Mouse (Mus musculus) bone marrow macrophage, adult 2 months (primary cell): ENCODE data around the gene Tmem104. TPM values are rescaled to one million over a fixed set of nuclear protein-coding genes. Genes with fewer than 3 reads are reported as not detected.

Experiments used
- H3K27ac ChIP-seq: 2 replicates; pipeline ENCODE4 v1.5.1; 2012; ENCODE audit warnings: low read depth, low read length; ENCODE audit not compliant: insufficient read depth
- H3K4me1 ChIP-seq: 2 replicates; pipeline ENCODE4 v1.6.1; 2012; ENCODE audit warnings: low read length; ENCODE audit not compliant: control insufficient read depth, insufficient read depth
- H3K4me3 ChIP-seq: 2 replicates; pipeline ENCODE4 v1.5.1; 2012; ENCODE audit warnings: mild to moderate bottlenecking, low read length, moderate library complexity; ENCODE audit not compliant: insufficient read depth
- CTCF ChIP-seq: IDR thresholded peaks from 2 replicates; pipeline ENCODE4 v1.5.1; 2012; ENCODE audit warnings: low read depth, mild to moderate bottlenecking, low read length, moderate library complexity
- POLR2A ChIP-seq: IDR thresholded peaks from 2 replicates; pipeline ENCODE4 v1.6.1; 2012; ENCODE audit warnings: mild to moderate bottlenecking, low read depth, low read length, borderline replicate concordance
- polyA plus RNA-seq: library from polyadenylated mRNA; stranded (reverse); fragments of >200 nt; gene quantifications from 2 replicates; pipeline ENCODE4 v1.2.4, GENCODE M21; 2012; ENCODE audit not compliant: missing spikeins, insufficient read depth, insufficient read length

The Tmem104 gene
- polyA plus RNA-seq, 1 experiment: 42.7 TPM

- no peak for TF ChIP-seq CTCF
- TF ChIP-seq POLR2A: no peak
- H3K4me3 ChIP-seq: no peak overlapping the region
These were observed 87.5 kb downstream of the Tmem104 start for GRCm38 (mm10) chr11:115274771-115275170.

DNA sequence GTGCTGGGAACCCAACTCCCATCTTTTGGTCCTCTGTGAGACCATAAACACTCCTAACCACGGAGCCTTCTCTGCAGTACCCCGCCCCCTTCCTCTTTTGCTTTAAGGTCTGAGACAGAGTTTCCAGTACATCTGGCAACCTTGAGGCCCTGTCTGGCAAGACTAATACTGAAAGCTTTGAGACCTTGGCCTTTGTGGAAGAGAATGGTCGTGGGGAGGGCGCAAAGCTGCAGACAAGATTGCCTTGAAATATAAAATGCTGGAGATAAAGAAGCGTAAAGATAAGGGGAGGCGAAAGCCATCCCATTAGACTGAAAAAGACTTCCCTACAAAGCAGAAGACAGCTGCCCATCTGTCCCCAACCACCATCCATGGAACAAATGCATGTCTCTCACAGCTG lies 88.2 kb downstream of the Tmem104 start:
- peaks cover 24% of the 10 kb centered on the region for H3K4me1 ChIP-seq
- no peak overlapping the region for H3K27ac ChIP-seq
- H3K4me3 ChIP-seq: no peak overlapping the region
- no peak for TF ChIP-seq CTCF
- TF ChIP-seq POLR2A: no peak

More at GRCm38 (mm10) chr11:115274771-115275170, 87.5 kb downstream of the Tmem104 start:
- peaks cover 18% of the 10 kb centered on the region for H3K4me1 ChIP-seq
- H3K27ac ChIP-seq: no peak overlapping the region

DNA sequence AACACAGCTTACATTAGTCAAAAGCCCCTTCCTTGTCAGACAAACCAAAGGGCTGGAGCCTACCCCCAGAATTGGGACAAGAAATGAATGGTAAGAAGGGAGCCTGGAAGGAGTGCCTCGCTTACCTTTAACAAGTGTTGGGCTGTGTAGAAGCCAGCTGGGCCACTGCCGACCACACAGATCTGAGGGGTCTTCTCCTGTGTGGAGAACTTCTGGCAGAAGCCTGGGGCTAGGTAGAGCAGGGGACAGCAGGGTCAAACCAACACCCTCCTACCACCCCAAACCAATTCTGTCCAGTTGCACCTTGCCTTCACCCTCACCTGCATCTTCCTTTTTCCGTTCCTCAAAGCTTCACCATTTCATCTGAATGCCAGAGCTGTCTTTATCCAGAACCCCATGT lies 88.7 kb downstream of the Tmem104 start:
- peaks cover 24% of the 10 kb centered on the region for H3K4me1 ChIP-seq

DNA sequence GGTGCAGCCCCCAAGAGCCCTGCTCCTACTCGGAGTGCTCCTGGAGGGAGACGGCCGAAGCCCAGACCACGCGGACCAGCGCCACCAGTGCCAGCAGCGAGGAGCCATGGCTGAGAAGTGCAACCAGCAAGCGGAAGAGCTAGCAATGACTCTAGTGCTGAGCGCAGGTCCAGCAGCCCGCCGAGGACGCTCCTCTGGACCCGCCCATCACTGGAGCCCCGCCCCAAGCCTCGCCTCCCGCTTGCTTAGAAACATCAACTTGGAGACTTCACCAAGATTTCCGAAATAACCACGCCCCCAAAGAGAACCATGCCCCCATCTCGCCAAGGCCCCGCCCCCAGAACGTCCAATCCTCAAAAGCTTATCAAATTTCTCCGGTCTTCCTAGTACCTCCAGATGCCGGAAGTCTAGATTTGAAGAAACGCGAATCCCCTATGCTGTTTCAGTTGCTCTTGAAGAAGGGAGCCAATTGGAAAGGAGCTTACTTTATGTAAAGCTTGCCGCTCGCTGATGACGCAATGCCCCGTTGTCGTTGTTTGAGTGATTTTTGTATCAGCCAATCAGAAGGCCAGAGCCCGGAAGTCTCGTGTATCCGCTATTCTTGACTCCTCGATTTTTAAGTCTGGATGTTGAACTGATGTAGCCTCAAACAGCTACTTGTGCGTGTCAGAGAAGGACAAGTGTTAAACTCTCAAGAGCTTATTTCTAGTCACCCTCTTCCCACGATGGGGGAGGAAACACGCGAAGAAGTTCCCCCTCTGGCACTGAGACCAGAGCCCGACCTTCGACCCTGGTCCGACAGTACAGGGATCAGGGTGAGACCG lies 89.7 kb downstream of the Tmem104 start, which contains the start of gene Fdxr:
TSS of gene Fdxr (minus strand) at position 271 of the 824 bp plus-strand sequence.
- peaks cover 24% of the 10 kb centered on the region for H3K4me1 ChIP-seq
- H3K27ac ChIP-seq: peak within 1 kb of the TSS; percentile 78
- TF ChIP-seq CTCF: no peak
- no peak; the same call in 1 of the 2 replicates for TF ChIP-seq POLR2A
- peak within 1 kb of the TSS; percentile 80 for H3K4me3 ChIP-seq

More for the DNA sequence above, 88.7 kb downstream of the Tmem104 start:
- Histone ChIP-seq H3K4me3 (peak overlapping the region; percentile 80), H3K27ac (no peak overlapping the region)
- TF ChIP-seq CTCF (no peak), POLR2A (no peak)

DNA sequence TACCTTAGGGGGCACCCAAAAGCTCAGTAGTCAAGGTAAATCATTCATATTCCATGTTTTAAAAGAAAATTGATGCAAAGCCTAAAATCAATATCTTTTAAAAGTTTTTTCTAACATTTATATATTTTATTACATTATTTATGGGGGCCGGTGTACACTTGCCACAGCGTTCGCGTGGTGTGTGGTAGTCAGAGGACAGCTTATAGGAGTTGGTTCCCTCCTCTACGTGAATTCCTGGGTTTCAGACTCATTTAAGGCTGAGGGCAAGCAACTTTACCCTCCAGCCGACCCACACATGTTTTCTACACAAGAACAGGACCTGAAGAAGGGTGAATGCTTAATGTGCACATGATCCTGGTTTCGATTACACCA lies 90.3 kb downstream of the Tmem104 start:
- peak overlapping the region; percentile 78 for H3K4me3 ChIP-seq
- no peak for TF ChIP-seq POLR2A
- no peak for TF ChIP-seq CTCF
- peak overlapping the region; percentile 78 for H3K27ac ChIP-seq
- peaks cover 24% of the 10 kb centered on the region for H3K4me1 ChIP-seq

- peaks cover 24% of the 10 kb centered on the region for H3K4me1 ChIP-seq
- H3K27ac ChIP-seq: no peak overlapping the region; the same call in 1 of the 2 replicates
- TF ChIP-seq POLR2A: no peak
- TF ChIP-seq CTCF: no peak
- no peak overlapping the region for H3K4me3 ChIP-seq
These were observed 90.9 kb downstream of the Tmem104 start for GRCm38 (mm10) chr11:115278176-115278575.

DNA sequence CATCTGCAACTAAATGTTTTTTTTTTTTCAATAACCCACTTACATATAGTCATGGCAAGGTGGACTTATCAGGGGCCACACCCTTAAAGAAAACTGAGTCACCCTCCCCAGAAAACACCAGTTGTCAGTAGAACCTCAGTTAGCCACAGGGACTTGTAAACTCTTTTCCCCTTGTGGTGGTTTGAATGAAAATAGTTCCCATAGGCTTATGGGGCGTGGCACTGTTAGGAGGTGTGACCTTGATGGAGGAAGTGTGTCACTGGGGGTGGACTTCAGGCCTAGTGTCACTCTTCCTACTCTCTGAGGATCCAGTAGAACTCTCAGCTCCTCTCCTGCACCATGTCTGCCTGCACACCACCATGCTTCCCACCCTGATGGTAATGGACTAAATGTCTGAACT lies 92.4 kb downstream of the Tmem104 start:
- H3K4me3 ChIP-seq: peak overlapping the region; percentile 3; the same call in 1 of the 2 replicates
- peak overlapping the region; percentile 11; the same call in 1 of the 2 replicates for H3K27ac ChIP-seq
- TF ChIP-seq POLR2A: no peak
- no peak for TF ChIP-seq CTCF
- H3K4me1 ChIP-seq: peaks cover 26% of the 10 kb centered on the region

- no peak overlapping the region for H3K27ac ChIP-seq
- TF ChIP-seq CTCF (no peak), POLR2A (no peak)
- no peak overlapping the region for H3K4me3 ChIP-seq
- peaks cover 26% of the 10 kb centered on the region for H3K4me1 ChIP-seq
These were observed 95.0 kb downstream of the Tmem104 start for GRCm38 (mm10) chr11:115282295-115282694.

- Histone ChIP-seq H3K4me3 (no peak overlapping the region), H3K27ac (no peak overlapping the region), H3K4me1 (peaks cover 26% of the 10 kb centered on the region)
- no peak for TF ChIP-seq POLR2A
- no peak for TF ChIP-seq CTCF
These were observed 95.6 kb downstream of the Tmem104 start for GRCm38 (mm10) chr11:115282723-115283485.

GRCm38 (mm10) chr11:115283486-115283765 lies 96.1 kb downstream of the Tmem104 start:
- Histone ChIP-seq H3K4me3 (no peak overlapping the region), H3K4me1 (peaks cover 22% of the 10 kb centered on the region), H3K27ac (no peak overlapping the region)
- TF ChIP-seq CTCF (no peak), POLR2A (no peak)
